Mouse (Mus musculus): ENCODE results near the gene Gpr146. TPM values are rescaled to one million over a fixed set of nuclear protein-coding genes. Genes with fewer than 3 reads are reported as not detected.
A peak's percentile ranks its signal among the peaks of the same experiment; 100 is the strongest.
"Not testable (repeated sequence)": the region's sequence is repeated elsewhere in the genome, so short reads cannot be mapped to it uniquely, and the experiment has no call there.

Gpr146 gene
- total RNA-seq (2022), result 10 to 100 TPM; 13.6 to 25.0 (median 18.1) TPM

- DNase-seq, result peak; percentile 76
Measured at GRCm38 (mm10) chr5:139377468-139378270, at the start of gene Gpr146. Gene Gpr146, plus strand, starts transcription at chr5:139377697.

- DNase-seq, result no peak
Measured at GRCm38 (mm10) chr5:139330766-139331165, 46.7 kb upstream of the Gpr146 start.

GRCm38 (mm10) chr5:139331742-139332141, 45.8 kb upstream of the Gpr146 start:
- DNase-seq, result peak; percentile 57

- DNase-seq, result no peak
Measured at GRCm38 (mm10) chr5:139332590-139333272, 44.8 kb upstream of the Gpr146 start.

GRCm38 (mm10) chr5:139333301-139334013, 44.0 kb upstream of the Gpr146 start:
- no peak for DNase-seq

- DNase-seq, result not testable (repeated sequence)
Measured at GRCm38 (mm10) chr5:139334394-139334793, 43.1 kb upstream of the Gpr146 start.

GRCm38 (mm10) chr5:139335634-139336033, 41.9 kb upstream of the Gpr146 start:
- DNase-seq, result no peak

GRCm38 (mm10) chr5:139337826-139338370, 39.6 kb upstream of the Gpr146 start:
- no peak for DNase-seq

GRCm38 (mm10) chr5:139338403-139338802, 39.1 kb upstream of the Gpr146 start:
- no peak for DNase-seq

- DNase-seq, result no peak
Measured at GRCm38 (mm10) chr5:139338891-139339290, 38.6 kb upstream of the Gpr146 start.

GRCm38 (mm10) chr5:139344021-139344686, 33.3 kb upstream of the Gpr146 start:
- peak; percentile 50 for DNase-seq

GRCm38 (mm10) chr5:139344687-139345363, 32.7 kb upstream of the Gpr146 start:
- peak; percentile 95 for DNase-seq

- DNase-seq, result no peak
Measured at GRCm38 (mm10) chr5:139345364-139345714, 32.2 kb upstream of the Gpr146 start.

GRCm38 (mm10) chr5:139347225-139347624, 30.3 kb upstream of the Gpr146 start:
- DNase-seq, result no peak

GRCm38 (mm10) chr5:139349713-139350112, 27.8 kb upstream of the Gpr146 start:
- no peak for DNase-seq

- DNase-seq, result no peak
Measured at GRCm38 (mm10) chr5:139351134-139351533, 26.4 kb upstream of the Gpr146 start, which contains the start of gene Cox19. Gene Cox19, minus strand, starts transcription at chr5:139351418.

GRCm38 (mm10) chr5:139351628-139352027, 25.9 kb upstream of the Gpr146 start:
- DNase-seq, result no peak

GRCm38 (mm10) chr5:139352317-139352716, 25.2 kb upstream of the Gpr146 start, which contains the start of gene Cyp2w1:
Gene Cyp2w1, plus strand, starts transcription at chr5:139352617.
- no peak for DNase-seq

GRCm38 (mm10) chr5:139353496-139353895, 24.0 kb upstream of the Gpr146 start:
- DNase-seq, result no peak

- DNase-seq, result no peak
Measured at GRCm38 (mm10) chr5:139353946-139354345, 23.6 kb upstream of the Gpr146 start.

GRCm38 (mm10) chr5:139355235-139355772, 22.2 kb upstream of the Gpr146 start:
- peak; percentile 59 for DNase-seq
